Mouse (Mus musculus): Measurements from ENCODE around the gene Efl1. TPM values are rescaled to one million over a fixed set of nuclear protein-coding genes. Genes with fewer than 3 reads are reported as not detected.
A peak's percentile ranks its signal among the peaks of the same experiment; 100 is the strongest.

Efl1 gene
- total RNA-seq, 2 experiments from 2014 or later: 18.0 to 19.5 TPM

DNA sequence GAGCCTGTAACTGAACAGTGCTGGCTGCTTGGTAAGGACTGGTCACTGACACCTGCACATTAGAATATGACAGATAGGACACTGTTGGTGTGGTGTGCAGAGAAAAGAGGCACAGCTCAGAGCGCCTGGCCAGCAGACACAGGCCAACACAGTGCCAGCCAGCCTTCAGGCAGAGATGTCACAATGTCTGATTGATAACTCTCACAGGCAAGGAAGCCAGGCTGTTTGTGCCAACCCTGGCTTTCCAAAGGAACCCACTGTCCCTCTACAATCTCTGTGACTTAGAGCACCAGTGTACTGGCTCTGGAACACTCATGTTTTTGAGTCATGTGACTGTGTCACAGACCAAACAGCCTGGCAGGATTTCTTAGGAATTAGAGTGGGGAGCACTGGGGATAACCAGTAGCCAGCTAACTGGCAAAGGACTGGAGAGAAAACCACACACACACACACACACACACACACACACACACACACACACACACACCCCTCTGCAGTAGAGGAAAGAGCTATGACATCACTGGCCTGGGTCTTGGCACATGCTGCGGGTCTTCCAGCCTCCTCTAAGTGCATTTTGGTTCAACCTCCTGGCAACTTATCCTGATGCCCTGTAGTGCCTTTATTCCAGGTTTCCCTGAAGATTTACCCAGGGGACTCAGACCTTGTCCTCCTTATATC lies 137.7 kb downstream of the Efl1 start:
- DNase-seq (ENCODE audit: low spot score in 2 of 2): peak; percentile 9 to 27
- intact Hi-C loops (cut with DNase I): no loop called here

DNA sequence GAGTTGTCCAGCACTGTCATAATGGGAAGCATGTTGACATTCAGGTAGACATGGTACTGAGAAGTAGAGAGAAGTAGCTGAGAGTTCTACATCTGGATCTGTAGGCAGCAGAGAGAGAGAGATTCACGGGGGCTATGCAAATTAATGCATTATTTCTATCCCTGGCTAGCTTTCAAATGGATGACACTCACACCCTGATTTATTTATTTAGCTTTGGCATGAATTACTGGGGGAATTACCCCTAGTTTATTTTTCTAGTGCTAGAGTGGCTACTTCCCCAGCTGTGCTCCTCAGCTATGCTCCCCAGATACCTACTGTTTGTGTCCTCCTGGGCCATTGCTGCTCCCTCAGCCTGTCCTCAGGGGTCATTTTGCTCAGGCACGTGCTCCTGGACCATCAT lies 144.2 kb downstream of the Efl1 start:
- DNase-seq (ENCODE audit: low spot score in 2 of 2): no peak
- intact Hi-C loops (cut with DNase I): no loop called here

DNA sequence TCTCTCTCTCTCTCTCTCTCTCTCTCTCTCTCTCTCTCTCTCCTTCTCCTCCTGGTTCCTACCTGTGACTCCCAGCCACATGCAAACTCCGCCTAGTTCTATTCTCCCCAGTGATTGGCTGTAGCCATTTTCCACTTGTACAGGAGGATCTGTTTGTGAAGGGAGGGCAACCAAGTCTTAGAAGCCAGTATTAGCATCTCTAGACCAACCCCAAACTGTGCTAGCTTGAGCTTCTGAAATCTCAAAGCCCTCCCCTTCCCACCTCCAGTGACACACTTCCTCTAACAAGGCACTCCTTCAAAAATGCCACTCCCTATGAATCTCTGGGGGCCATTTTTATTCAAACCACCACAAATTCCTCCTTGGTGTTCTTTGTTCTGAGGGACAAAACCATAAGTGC lies 144.7 kb downstream of the Efl1 start:
- no peak for DNase-seq (ENCODE audit: low spot score in 2 of 2)
- intact Hi-C loops (cut with DNase I): no loop called here

DNA sequence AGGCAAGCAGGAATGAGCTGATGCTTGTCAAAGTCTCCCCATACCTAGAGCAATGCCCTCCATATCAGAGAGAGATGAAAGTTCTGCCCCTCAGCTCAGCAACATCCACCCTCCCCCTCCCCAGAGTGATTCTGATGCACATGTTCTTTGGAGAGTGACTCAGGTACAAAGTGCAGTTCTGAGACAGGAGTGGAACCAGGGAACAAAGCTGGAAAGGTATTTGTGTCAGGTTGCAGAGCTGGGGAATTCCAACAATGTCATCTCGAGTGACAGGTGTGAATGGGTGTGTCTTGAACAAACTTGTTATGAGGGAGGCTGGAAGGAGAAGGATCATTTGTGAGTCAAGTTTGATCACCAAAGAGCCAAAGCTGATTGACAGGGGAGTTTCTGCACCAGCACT lies 146.1 kb downstream of the Efl1 start:
- DNase-seq (ENCODE audit: low spot score in 2 of 2): no peak
- intact Hi-C loops (cut with DNase I): no loop called here

DNA sequence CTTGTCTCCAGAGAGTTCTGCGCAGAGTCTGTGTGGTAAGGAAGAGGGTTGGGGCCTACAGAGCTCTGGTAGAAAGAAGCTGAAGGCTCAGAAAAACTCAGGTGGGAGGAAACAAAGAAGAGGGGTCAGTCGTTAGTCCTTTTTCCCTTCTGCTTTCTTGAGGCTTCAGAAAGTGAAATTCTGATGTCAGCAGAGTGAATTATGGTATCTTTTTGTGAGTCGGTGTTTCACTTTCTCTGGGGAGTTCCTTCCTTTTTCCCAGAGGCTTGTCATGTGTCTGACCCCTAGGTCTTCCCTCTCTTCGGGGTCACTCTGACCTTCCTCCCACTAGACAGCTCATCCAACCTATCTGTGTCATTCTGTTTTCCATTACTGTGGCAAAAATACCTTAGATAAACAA lies 153.8 kb downstream of the Efl1 start:
- intact Hi-C loops (cut with DNase I): no loop called here
- DNase-seq (ENCODE audit: low spot score in 2 of 2): no peak

DNA sequence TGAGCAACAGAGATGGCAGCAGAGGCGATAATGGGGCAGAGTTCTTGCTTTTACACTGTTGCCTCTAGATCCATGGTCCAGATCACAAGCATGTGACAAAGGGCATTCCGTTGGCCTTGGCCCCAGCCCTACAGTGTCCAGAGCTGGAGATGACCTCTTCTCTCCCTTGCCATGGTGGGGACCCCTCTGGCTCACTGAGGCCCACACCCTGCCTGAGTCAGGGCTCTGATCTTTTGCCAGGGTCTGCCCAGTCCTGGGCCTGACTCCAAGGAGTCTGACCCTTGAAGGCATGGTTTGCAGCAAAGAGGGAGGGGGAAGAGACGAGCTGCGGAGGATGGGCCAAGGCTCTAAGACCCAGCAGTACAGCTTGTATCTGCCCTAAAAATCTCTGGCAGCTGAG lies 159.8 kb downstream of the Efl1 start:
- no peak for DNase-seq (ENCODE audit: low spot score in 2 of 2)
- intact Hi-C loops (cut with DNase I): no loop called here

DNA sequence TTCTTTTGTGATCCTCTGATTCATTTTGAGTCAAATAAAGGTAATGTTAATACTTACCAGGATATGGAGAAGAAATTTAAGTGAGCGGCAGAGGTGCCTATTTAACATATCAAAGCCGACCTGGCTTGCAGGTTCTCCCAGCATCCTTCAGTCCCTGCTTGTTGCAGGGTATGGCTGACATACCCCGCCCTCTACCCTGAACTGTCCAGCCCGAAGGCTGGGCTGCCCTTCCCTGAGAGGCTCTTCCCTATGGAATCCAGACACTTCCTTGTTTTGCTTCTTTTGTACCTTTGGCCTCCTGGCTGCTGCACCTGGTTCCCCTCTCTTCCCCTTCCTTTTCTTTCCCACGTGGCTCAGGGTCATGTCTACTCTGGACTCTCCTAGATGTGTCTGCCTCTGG lies 160.7 kb downstream of the Efl1 start:
- intact Hi-C loops (cut with DNase I): no loop called here

DNA sequence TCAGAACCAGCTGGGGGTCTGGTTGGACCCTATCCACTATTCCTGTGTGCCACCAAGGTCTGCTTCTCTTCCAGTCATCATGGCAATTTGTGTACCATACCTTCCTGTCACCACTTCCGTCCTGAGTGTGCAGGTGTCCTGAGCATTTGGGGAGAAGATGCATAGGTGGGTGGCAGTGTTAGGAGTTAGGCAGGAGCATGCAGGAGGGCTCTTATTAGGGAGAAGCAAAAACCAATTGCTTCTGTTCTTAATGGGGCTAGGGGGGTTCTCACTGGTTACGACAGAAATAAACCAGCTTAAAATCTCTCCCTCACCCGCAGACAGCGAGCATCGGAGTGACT lies 162.4 kb downstream of the Efl1 start:
- no peak for DNase-seq (ENCODE audit: low spot score in 2 of 2)
- intact Hi-C loops (cut with DNase I): no loop called here

More for the DNA sequence above, 160.7 kb downstream of the Efl1 start:
- DNase-seq (ENCODE audit: low spot score in 2 of 2): no peak

DNA sequence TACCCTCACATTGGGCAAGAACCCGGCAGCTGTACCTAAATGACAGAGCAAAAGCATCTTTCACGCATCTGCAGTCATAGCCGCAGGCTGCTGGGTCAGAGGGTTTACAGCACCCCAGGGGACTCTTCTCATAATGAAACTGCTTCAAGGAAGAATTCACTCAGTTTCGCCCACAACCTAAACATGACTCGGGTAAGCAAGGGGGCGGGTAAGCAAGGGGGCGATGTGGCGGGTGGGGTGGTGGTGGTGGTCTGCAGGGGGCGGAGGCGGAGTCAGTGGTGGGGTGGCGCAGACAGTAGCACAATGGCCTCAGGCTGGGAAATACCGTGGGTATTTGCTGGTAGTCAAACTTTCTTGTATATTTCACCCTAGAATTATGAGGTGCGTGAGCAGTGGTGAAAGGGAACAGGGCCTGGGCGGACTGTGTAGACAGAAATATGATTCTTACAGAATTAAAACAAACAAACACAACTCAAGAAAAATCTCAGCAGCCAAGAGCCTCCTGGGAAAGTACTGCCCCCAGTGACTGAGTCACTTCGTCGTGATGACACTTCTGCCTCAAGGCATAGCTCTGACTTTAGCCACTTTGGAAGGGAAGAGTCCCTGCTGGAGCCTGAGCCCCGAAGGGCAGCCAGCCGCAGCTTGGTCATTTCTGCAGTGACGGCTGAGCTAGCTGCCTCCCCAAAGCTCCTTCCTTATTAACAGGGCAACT lies 162.9 kb downstream of the Efl1 start:
- intact Hi-C loops (cut with DNase I): no loop called here

DNA sequence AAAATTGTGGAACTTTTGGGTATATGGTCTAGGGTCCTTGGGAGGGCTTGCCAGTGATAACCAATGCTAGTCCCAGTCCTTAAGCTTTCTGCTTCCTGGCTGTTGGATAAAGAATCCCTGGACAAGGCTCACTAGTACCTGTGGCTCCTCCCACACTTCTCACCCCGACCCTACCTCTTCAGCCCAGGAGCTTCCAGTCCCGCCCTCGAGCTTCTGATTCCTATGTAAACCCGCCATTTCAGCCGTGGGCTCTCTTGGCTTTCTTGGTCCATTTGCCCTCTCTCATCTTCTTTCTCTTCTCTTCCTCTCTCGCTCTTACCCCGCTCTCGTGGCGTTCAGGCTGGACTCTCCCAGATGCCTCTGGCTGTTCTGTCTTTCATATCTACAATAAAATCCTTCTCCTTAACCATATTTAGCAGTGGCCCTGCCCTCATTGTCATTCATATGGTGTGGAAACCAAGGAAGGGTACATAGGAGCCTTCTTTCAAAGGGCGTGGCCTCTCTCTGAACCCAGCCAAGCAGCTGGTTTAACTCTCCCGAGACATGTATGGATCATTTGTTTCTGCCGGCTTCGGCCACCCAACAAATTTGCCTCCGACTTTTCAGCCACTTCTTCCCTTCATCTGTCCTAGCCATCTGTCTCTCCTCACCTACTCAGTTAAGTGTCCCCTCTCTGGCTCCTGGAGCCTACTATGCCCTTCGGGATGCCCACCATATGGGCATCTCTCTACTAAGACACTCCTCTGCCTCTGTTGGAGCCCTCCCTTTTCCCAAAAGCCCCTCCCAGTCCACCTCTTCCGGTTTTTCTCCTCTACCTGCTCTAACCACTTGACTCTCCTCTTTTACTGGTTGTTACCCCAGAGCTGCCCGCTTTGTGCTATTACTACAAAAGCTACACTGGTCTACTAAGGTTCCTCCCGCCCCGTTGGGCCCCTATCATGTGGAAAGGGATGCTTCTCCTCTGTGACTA lies 164.1 kb downstream of the Efl1 start:
- no peak for DNase-seq (ENCODE audit: low spot score in 2 of 2)
- intact Hi-C loops (cut with DNase I): no loop called here

More for the DNA sequence above, 162.9 kb downstream of the Efl1 start:
- DNase-seq (ENCODE audit: low spot score in 2 of 2): no peak

DNA sequence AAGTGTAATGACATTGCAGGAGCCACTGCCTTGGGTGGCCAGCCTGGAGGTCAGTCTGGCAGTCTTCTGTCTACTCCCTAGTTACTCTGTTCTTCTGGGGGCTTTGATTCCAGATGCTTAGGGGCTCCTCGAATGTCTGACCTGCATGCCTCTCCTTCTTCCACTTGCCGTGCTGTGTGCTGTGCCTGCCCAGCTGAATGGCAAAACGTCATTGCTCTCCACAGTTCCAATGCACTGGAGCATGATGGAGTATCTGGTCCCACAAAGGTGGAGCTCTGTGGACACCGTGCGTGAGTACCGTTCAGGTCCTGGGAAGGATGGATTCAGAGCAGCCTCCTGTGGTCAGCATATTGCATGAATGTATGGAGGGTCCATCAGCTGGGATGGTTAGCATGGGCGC lies 171.1 kb downstream of the Efl1 start:
- intact Hi-C loops (cut with DNase I): no loop called here
- no peak for DNase-seq (ENCODE audit: low spot score in 2 of 2)

DNA sequence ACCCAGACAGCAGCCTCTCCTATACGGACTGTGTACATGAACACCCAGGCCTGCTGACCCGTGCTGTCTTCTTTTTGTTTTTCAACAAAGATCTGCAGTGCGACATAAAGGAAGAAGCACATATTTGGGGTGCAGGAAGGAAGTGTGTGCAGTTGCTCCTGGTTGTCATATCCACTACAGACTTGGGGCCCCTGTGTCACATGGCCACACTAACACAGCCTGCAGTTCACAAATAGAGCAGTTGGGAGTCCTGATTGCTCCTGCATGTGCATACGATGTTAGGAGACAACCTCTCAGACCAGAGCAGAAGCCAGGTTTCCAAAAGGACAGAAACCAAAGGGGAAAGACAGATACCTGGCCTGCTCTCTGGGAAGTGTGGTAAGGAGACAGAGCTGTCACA lies 172.2 kb downstream of the Efl1 start:
- intact Hi-C loops (cut with DNase I): no loop called here
- DNase-seq (ENCODE audit: low spot score in 2 of 2): no peak

DNA sequence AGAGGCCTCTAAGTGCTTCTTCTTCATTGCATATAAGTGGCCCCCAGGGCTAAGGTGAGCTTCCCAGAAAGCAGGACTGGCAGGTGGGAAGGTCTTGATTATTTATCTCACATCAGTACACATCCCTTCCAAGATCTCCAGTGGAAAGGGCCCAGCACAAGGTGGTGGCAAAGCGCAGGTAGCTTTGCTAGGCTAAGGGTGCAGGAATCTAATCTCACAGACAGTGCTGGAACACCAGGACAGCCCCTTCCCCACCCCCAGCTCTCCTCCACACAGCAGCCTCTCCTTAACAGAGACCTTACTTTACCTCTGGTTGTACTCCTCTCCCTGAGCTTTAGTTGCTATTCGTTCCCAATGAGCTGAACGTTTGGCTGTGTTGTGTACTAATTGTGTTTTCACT lies 173.1 kb downstream of the Efl1 start:
- intact Hi-C loops (cut with DNase I): no loop called here
- DNase-seq (ENCODE audit: low spot score in 2 of 2): no peak

DNA sequence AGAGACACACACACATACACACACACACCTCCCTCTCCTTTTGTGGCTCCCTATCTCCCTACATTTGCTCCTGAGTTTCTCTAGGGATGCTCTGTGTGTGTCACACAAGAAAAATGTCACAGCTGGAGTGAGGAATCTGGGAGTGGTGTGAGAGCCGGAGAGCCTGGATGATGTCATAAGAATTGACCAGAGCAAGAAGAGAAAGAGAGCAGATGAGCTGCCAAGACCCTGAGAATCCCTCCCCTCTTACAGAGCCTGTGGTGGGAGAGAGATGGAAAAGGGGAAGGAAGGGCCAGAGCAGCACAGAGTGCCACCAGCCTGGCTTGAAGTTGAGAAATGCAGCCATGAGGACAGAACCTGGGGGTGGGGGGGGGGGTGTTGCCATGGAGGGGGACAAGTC lies 174.1 kb downstream of the Efl1 start:
- no peak for DNase-seq (ENCODE audit: low spot score in 2 of 2)
- intact Hi-C loops (cut with DNase I): no loop called here

Other genes with a start within 250 kb of the Efl1 start
- 10 to 100 TPM in 1 of 2 experiments, 1 to 10 TPM in 1; 9.8 to 16.5 TPM for gene Saxo2, start 86 bp upstream of the Efl1 start, total RNA-seq (2021)
- gene Mex3b, start 218.7 kb downstream of the Efl1 start, total RNA-seq (2021): 10 to 100 TPM; 25.0 to 29.7 TPM